Mouse (Mus musculus): ENCODE data around the gene Enpp4. TPM values are rescaled to one million over a fixed set of nuclear protein-coding genes. Genes with fewer than 3 reads are reported as not detected.

Enpp4 gene
- total RNA-seq (2023): 10 to 100 TPM; 12.4 to 16.5 TPM

DNA sequence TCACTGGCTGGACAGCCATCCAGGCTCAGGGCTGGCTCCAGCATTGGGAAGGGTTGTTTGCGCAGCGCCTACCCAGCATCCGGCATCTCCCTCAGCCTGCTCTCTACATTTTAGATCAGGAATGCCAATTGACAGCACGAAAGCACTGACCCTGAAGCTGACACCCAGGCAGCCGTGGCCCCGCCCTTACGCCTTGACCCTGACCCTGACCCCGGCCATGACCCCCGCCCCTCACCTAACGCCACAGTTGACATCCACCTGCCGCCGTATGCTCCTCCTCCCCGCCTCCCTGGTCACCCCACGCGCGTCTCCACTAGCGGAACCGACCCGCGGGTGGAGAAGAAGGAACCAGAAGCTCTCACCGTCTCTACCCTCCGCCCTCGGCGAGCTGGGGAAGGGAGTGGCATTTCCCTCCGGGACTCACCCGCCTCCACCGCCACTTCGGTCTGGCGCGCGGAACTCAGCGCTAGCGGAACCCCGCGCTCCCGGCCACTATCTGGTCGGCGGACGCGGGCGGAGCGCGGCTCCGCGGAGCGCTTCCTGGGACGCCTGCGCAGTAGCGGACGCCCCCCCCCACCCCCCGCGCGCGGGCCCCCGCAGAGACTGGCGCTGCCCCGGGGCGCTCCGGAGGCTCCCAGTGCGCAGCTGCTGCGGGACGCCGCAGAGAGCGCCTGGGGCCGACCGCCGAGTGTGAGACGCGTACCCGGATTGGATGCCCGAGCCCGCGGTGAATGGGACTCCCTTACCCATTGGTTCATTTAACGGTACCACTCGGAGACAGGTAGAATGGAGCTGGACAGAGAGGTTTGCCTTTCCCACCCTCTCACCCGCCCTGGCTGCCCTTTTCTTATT is at the start of gene Enpp4:
Enpp4 (minus strand) TSS at position 523 of the 852 bp plus-strand sequence.

DNA sequence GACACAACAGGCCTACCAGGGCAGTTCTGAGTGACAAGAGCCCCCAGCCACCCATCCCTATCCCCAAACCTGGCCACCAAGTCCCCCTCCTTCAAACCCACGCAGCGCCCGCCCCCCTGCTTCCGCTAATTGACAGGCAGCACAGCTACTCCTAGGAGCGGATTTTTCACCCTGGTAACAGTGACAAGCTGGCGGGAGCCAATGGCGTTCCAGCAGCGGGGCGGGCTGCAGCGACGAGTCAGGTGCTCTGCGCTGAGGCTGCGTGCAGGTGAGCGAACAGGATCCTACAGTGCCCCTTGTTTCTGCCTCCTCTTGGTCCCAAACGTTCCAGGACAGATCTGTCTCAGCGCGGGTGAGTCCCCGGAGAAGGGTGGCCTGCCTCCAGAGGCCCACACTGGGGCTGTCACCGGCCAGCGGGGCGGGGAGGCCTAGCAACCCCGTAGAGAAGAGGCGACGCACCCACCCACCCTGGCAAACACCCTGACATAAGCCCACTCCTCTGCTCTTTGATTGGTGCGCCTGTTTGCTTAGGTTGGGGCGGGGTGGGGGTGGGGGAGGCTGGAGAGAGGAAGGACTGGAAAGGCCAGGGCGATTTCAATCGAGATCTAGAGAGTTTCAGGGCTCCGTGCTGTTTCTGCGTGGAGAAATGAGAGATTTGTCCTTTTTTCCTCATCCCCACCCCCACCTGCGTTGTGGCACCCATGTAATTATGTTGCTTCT is 26.8 kb downstream of the Enpp4 start, which contains the start of gene Enpp5:
Enpp5 (plus strand) TSS at position 183 of the 720 bp plus-strand sequence.

Other genes with a start within 250 kb of the Enpp4 start
- gene Enpp5, start 27.0 kb downstream of the Enpp4 start, total RNA-seq (2023): 1 to 10 TPM; 3.0 to 3.8 TPM
- gene Clic5, start 82.8 kb upstream of the Enpp4 start, total RNA-seq (2023): not detected